Mouse (Mus musculus): ENCODE results near the gene Tas2r118. TPM values are rescaled to one million over a fixed set of nuclear protein-coding genes. Genes with fewer than 3 reads are reported as not detected.

The Tas2r118 gene
- polyA plus RNA-seq (2015; fragmentation: Nextera tagmentation; extraction: Ambion mirVana): not detected in 2 replicates

GRCm38 (mm10) chr6:23969960-23970359, at the start of gene Tas2r118:
Gene Tas2r118, minus strand, starts transcription at chr6:23970060.
- H3K9ac ChIP-seq (ENCODE audit: low read depth, low read length): no peak within 1 kb of the TSS
- no peaks in the 10 kb centered on the region for H3K36me3 ChIP-seq (ENCODE audit: control insufficient read depth, insufficient read depth, low read length)
- WGBS: 97% methylated on average over 5 of the region's 5 CpGs
- H3K4me1 ChIP-seq (ENCODE audit: control insufficient read depth, insufficient read depth, low read length): no peaks in the 10 kb centered on the region
- no peaks in the 10 kb centered on the region for H3K9me3 ChIP-seq (replicated peaks; ENCODE audit: control insufficient read depth, low read length, poor library complexity, severe bottlenecking)
- no peak for ATAC-seq
- no peak within 1 kb of the TSS for H3K27ac ChIP-seq (ENCODE audit: low read length)
- H3K4me3 ChIP-seq (ENCODE audit: low read depth, low read length): no peak within 1 kb of the TSS
- H3K4me2 ChIP-seq (ENCODE audit: low read length): no peak within 1 kb of the TSS
- no peaks in the 10 kb centered on the region for H3K27me3 ChIP-seq (ENCODE audit: control insufficient read depth, insufficient read depth, low read depth, low read length)

- 85% methylated on average over 5 of the region's 5 CpGs for WGBS
- Histone ChIP-seq H3K4me3 (ENCODE audit: low read depth, low read length) (no peak overlapping the region), H3K9ac (ENCODE audit: low read depth, low read length) (no peak overlapping the region), H3K9me3 (replicated peaks; ENCODE audit: control insufficient read depth, low read length, poor library complexity, severe bottlenecking) (peaks cover 4% of the 10 kb centered on the region; the same call in 1 of the 2 replicates), H3K27me3 (ENCODE audit: control insufficient read depth, insufficient read depth, low read depth, low read length) (no peaks in the 10 kb centered on the region), H3K4me2 (ENCODE audit: low read length) (no peak overlapping the region), H3K36me3 (ENCODE audit: control insufficient read depth, insufficient read depth, low read length) (no peaks in the 10 kb centered on the region), H3K4me1 (ENCODE audit: control insufficient read depth, insufficient read depth, low read length) (no peaks in the 10 kb centered on the region), H3K27ac (ENCODE audit: low read length) (no peak overlapping the region)
- ATAC-seq: no peak
These were observed 48.5 kb upstream of the Tas2r118 start for GRCm38 (mm10) chr6:24018320-24018719.

- no peak for ATAC-seq
These were observed 23.4 kb upstream of the Tas2r118 start for GRCm38 (mm10) chr6:23993276-23993675.

GRCm38 (mm10) chr6:23990687-23991387, 21.0 kb upstream of the Tas2r118 start:
- H3K36me3 ChIP-seq (ENCODE audit: control insufficient read depth, insufficient read depth, low read length): no peaks in the 10 kb centered on the region
- H3K4me1 ChIP-seq (ENCODE audit: control insufficient read depth, insufficient read depth, low read length): no peaks in the 10 kb centered on the region
- no peaks in the 10 kb centered on the region for H3K9me3 ChIP-seq (replicated peaks; ENCODE audit: control insufficient read depth, low read length, poor library complexity, severe bottlenecking)
- no peak overlapping the region for H3K9ac ChIP-seq (ENCODE audit: low read depth, low read length)
- ATAC-seq: no peak
- H3K27me3 ChIP-seq (ENCODE audit: control insufficient read depth, insufficient read depth, low read depth, low read length): no peaks in the 10 kb centered on the region
- no peak overlapping the region for H3K27ac ChIP-seq (ENCODE audit: low read length)
- no peak overlapping the region for H3K4me2 ChIP-seq (ENCODE audit: low read length)
- WGBS: 44% methylated on average over 3 of the region's 3 CpGs
- no peak overlapping the region for H3K4me3 ChIP-seq (ENCODE audit: low read depth, low read length)

More at GRCm38 (mm10) chr6:23993276-23993675, 23.4 kb upstream of the Tas2r118 start:
- Histone ChIP-seq H3K4me3 (ENCODE audit: low read depth, low read length) (no peak overlapping the region), H3K9ac (ENCODE audit: low read depth, low read length) (no peak overlapping the region), H3K4me2 (ENCODE audit: low read length) (no peak overlapping the region), H3K27ac (ENCODE audit: low read length) (no peak overlapping the region), H3K9me3 (replicated peaks; ENCODE audit: control insufficient read depth, low read length, poor library complexity, severe bottlenecking) (no peaks in the 10 kb centered on the region), H3K36me3 (ENCODE audit: control insufficient read depth, insufficient read depth, low read length) (no peaks in the 10 kb centered on the region), H3K27me3 (ENCODE audit: control insufficient read depth, insufficient read depth, low read depth, low read length) (no peaks in the 10 kb centered on the region), H3K4me1 (ENCODE audit: control insufficient read depth, insufficient read depth, low read length) (no peaks in the 10 kb centered on the region)
- WGBS: 87% methylated on average over 2 of the region's 2 CpGs

- no peak for ATAC-seq
- Histone ChIP-seq H3K4me3 (ENCODE audit: low read depth, low read length) (no peak overlapping the region), H3K27ac (ENCODE audit: low read length) (no peak overlapping the region), H3K4me1 (ENCODE audit: control insufficient read depth, insufficient read depth, low read length) (no peaks in the 10 kb centered on the region), H3K9me3 (replicated peaks; ENCODE audit: control insufficient read depth, low read length, poor library complexity, severe bottlenecking) (no peaks in the 10 kb centered on the region), H3K4me2 (ENCODE audit: low read length) (no peak overlapping the region), H3K9ac (ENCODE audit: low read depth, low read length) (no peak overlapping the region), H3K36me3 (ENCODE audit: control insufficient read depth, insufficient read depth, low read length) (no peaks in the 10 kb centered on the region), H3K27me3 (ENCODE audit: control insufficient read depth, insufficient read depth, low read depth, low read length) (no peaks in the 10 kb centered on the region)
- 96% methylated on average over 1 of the region's 1 CpGs for WGBS
These were observed 16.4 kb upstream of the Tas2r118 start for GRCm38 (mm10) chr6:23986293-23986692.

GRCm38 (mm10) chr6:23966980-23967379, 2.9 kb downstream of the Tas2r118 start:
- H3K9me3 ChIP-seq (replicated peaks; ENCODE audit: control insufficient read depth, low read length, poor library complexity, severe bottlenecking): no peaks in the 10 kb centered on the region
- no peak overlapping the region for H3K9ac ChIP-seq (ENCODE audit: low read depth, low read length)
- no peak overlapping the region for H3K4me3 ChIP-seq (ENCODE audit: low read depth, low read length)
- no peak for ATAC-seq
- no peaks in the 10 kb centered on the region for H3K27me3 ChIP-seq (ENCODE audit: control insufficient read depth, insufficient read depth, low read depth, low read length)
- WGBS: 70% methylated on average over 2 of the region's 2 CpGs
- no peaks in the 10 kb centered on the region for H3K36me3 ChIP-seq (ENCODE audit: control insufficient read depth, insufficient read depth, low read length)
- no peaks in the 10 kb centered on the region for H3K4me1 ChIP-seq (ENCODE audit: control insufficient read depth, insufficient read depth, low read length)
- H3K4me2 ChIP-seq (ENCODE audit: low read length): no peak overlapping the region
- no peak overlapping the region for H3K27ac ChIP-seq (ENCODE audit: low read length)

- ATAC-seq: no peak
- H3K4me2 ChIP-seq (ENCODE audit: low read length): no peak overlapping the region
- H3K27ac ChIP-seq (ENCODE audit: low read length): no peak overlapping the region
- 80% methylated on average over 3 of the region's 3 CpGs for WGBS
- no peaks in the 10 kb centered on the region for H3K9me3 ChIP-seq (replicated peaks; ENCODE audit: control insufficient read depth, low read length, poor library complexity, severe bottlenecking)
- no peak overlapping the region for H3K4me3 ChIP-seq (ENCODE audit: low read depth, low read length)
- H3K27me3 ChIP-seq (ENCODE audit: control insufficient read depth, insufficient read depth, low read depth, low read length): no peaks in the 10 kb centered on the region
- H3K4me1 ChIP-seq (ENCODE audit: control insufficient read depth, insufficient read depth, low read length): no peaks in the 10 kb centered on the region
- H3K9ac ChIP-seq (ENCODE audit: low read depth, low read length): no peak overlapping the region
- H3K36me3 ChIP-seq (ENCODE audit: control insufficient read depth, insufficient read depth, low read length): no peaks in the 10 kb centered on the region
These were observed 3.9 kb downstream of the Tas2r118 start for GRCm38 (mm10) chr6:23965925-23966324.

GRCm38 (mm10) chr6:23963741-23964140, 6.1 kb downstream of the Tas2r118 start:
- no peak for ATAC-seq
- Histone ChIP-seq H3K27ac (ENCODE audit: low read length) (no peak overlapping the region), H3K36me3 (ENCODE audit: control insufficient read depth, insufficient read depth, low read length) (no peaks in the 10 kb centered on the region), H3K4me3 (ENCODE audit: low read depth, low read length) (no peak overlapping the region), H3K4me1 (ENCODE audit: control insufficient read depth, insufficient read depth, low read length) (no peaks in the 10 kb centered on the region), H3K4me2 (ENCODE audit: low read length) (no peak overlapping the region), H3K9me3 (replicated peaks; ENCODE audit: control insufficient read depth, low read length, poor library complexity, severe bottlenecking) (no peaks in the 10 kb centered on the region), H3K9ac (ENCODE audit: low read depth, low read length) (no peak overlapping the region), H3K27me3 (ENCODE audit: control insufficient read depth, insufficient read depth, low read depth, low read length) (no peaks in the 10 kb centered on the region)
- WGBS: 67% methylated on average over 1 of the region's 1 CpGs

- H3K4me2 ChIP-seq (ENCODE audit: low read length): no peak overlapping the region
- ATAC-seq: no peak
- H3K9me3 ChIP-seq (replicated peaks; ENCODE audit: control insufficient read depth, low read length, poor library complexity, severe bottlenecking): no peaks in the 10 kb centered on the region
- no peaks in the 10 kb centered on the region for H3K27me3 ChIP-seq (ENCODE audit: control insufficient read depth, insufficient read depth, low read depth, low read length)
- H3K4me3 ChIP-seq (ENCODE audit: low read depth, low read length): no peak overlapping the region
- 94% methylated on average over 1 of the region's 1 CpGs for WGBS
- H3K36me3 ChIP-seq (ENCODE audit: control insufficient read depth, insufficient read depth, low read length): no peaks in the 10 kb centered on the region
- H3K9ac ChIP-seq (ENCODE audit: low read depth, low read length): no peak overlapping the region
- H3K4me1 ChIP-seq (ENCODE audit: control insufficient read depth, insufficient read depth, low read length): 0 out of 2 replicates have a peak, but pooled peaks cover 3% of the 10 kb centered on the region
- H3K27ac ChIP-seq (ENCODE audit: low read length): no peak overlapping the region
These were observed 29.1 kb downstream of the Tas2r118 start for GRCm38 (mm10) chr6:23940776-23941175.

Measured in midbrain, embryonic 16.5 days (tissue).